Mouse (Mus musculus): ENCODE data around the gene Lgr4. TPM values are rescaled to one million over a fixed set of nuclear protein-coding genes. Genes with fewer than 3 reads are reported as not detected.

Gene Lgr4
- polyA plus RNA-seq, 1 experiment from 2014 or later: 6.8 TPM

GRCm38 (mm10) chr2:109961174-109961573 is 43.7 kb downstream of the Lgr4 start:
- no peak overlapping the region for H3K4me2 ChIP-seq (ENCODE audit: low read length)
- H3K9ac ChIP-seq (ENCODE audit: low read depth, low read length): no peak overlapping the region
- no peaks in the 10 kb centered on the region for H3K27me3 ChIP-seq (ENCODE audit: control insufficient read depth, insufficient read depth, low read depth, low read length)
- no peak overlapping the region for H3K27ac ChIP-seq (ENCODE audit: low read length)
- H3K4me1 ChIP-seq (ENCODE audit: control insufficient read depth, insufficient read depth, low read length): peaks cover 11% of the 10 kb centered on the region
- no peak for ATAC-seq
- H3K9me3 ChIP-seq (replicated peaks; ENCODE audit: control insufficient read depth, low read length, poor library complexity, severe bottlenecking): no peaks in the 10 kb centered on the region
- WGBS: 53% methylated on average over 4 of the region's 4 CpGs
- no peaks in the 10 kb centered on the region for H3K36me3 ChIP-seq (ENCODE audit: control insufficient read depth, insufficient read depth, low read length)
- no peak overlapping the region for H3K4me3 ChIP-seq (ENCODE audit: low read depth, low read length)

DNA sequence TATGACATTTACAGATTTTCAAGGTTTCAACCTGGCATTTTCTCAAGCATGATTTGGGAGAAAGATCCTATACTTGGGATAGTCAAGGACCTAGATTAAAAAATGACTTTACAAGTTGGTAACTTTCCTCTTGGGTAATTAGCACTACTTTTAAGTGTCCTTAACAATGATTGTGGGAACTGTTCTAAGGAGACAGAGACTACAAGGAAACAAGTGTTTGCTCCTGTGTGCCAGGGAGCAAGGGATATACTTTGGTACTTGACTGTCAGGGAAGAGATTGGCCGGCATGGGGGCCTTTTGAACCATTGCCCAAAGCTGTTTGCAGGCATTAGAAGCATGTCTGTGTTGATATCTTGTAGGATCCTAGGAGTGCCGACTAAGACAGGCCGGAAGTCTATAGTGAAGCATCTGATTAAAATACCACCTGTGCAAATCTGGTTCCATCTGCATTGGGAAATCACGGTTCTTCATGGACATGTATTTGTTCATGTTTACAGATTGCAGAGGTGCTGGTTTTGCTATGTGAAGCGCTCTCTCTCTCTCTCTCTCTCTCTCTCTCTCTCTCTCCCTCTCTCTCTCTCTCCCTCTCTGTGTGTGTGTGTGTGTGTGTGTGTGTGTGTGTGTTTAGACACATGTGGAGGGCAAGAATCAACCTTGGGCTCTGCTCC is 46.3 kb downstream of the Lgr4 start:
- Histone ChIP-seq H3K36me3 (ENCODE audit: control insufficient read depth, insufficient read depth, low read length) (no peaks in the 10 kb centered on the region), H3K27ac (ENCODE audit: low read length) (no peak overlapping the region), H3K27me3 (ENCODE audit: control insufficient read depth, insufficient read depth, low read depth, low read length) (no peaks in the 10 kb centered on the region), H3K9me3 (replicated peaks; ENCODE audit: control insufficient read depth, low read length, poor library complexity, severe bottlenecking) (no peaks in the 10 kb centered on the region), H3K4me1 (ENCODE audit: control insufficient read depth, insufficient read depth, low read length) (peaks cover 11% of the 10 kb centered on the region), H3K4me2 (ENCODE audit: low read length) (no peak overlapping the region), H3K4me3 (ENCODE audit: low read depth, low read length) (no peak overlapping the region), H3K9ac (ENCODE audit: low read depth, low read length) (no peak overlapping the region)
- WGBS: 78% methylated on average over 5 of the region's 5 CpGs
- ATAC-seq: no peak

DNA sequence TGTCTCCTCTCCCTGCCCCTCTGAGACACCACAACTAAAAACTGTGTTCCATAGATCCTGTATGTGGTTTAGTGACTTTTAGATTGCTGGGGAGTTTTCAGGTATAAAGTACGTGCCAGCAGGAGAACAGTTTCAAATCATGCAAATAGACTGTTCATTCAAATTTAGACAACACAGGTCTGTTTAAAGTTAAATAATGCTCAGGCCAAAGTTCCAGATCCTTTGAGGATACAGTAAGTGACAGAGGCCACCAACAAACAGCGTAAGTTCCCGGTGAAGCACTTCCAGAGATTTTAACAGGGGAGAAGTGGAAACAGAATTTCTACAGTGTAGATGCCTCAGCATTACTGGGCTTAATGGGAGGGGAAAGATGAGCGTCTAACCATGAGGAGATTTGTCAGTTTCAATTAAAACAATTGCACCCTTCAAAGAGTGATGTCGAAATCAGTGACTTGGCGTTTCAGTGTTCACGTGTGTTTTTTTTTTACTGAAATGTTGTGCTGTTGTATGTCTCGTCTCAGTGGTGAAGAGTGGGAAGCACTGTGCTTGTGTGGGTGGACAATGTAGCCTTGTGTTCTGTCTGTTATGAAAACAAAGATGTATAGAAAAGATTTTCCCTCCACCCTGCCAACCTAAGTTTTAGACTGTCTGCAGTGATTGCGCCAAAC is 48.4 kb downstream of the Lgr4 start:
- H3K9ac ChIP-seq (ENCODE audit: low read depth, low read length): no peak overlapping the region
- H3K4me3 ChIP-seq (ENCODE audit: low read depth, low read length): no peak overlapping the region
- no peaks in the 10 kb centered on the region for H3K27me3 ChIP-seq (ENCODE audit: control insufficient read depth, insufficient read depth, low read depth, low read length)
- 68% methylated on average over 9 of the region's 9 CpGs for WGBS
- no peak for ATAC-seq
- H3K4me2 ChIP-seq (ENCODE audit: low read length): no peak overlapping the region
- H3K36me3 ChIP-seq (ENCODE audit: control insufficient read depth, insufficient read depth, low read length): no peaks in the 10 kb centered on the region
- peaks cover 1% of the 10 kb centered on the region; the same call in 1 of the 2 replicates for H3K4me1 ChIP-seq (ENCODE audit: control insufficient read depth, insufficient read depth, low read length)
- no peaks in the 10 kb centered on the region for H3K9me3 ChIP-seq (replicated peaks; ENCODE audit: control insufficient read depth, low read length, poor library complexity, severe bottlenecking)
- no peak overlapping the region for H3K27ac ChIP-seq (ENCODE audit: low read length)

DNA sequence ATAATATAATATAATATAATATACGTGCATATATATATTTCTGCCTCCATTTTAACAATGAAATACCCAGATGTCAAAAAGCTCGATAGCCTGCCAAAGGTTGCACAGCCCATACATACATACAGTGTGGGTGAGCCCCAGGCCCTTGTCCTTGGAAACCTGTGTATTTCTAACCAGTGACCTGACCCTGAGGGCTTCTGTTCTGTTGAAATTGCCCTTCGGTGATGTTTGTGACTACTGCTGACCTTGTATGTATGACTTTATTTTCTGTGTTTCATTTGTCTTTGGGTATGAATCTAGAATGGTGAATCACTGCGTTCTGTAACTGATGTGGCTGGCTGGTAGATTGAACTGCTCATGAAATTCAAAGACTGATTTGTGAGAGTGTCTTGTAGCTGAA is 49.4 kb downstream of the Lgr4 start:
- WGBS: 96% methylated on average over 4 of the region's 4 CpGs
- no peak overlapping the region for H3K9ac ChIP-seq (ENCODE audit: low read depth, low read length)

DNA sequence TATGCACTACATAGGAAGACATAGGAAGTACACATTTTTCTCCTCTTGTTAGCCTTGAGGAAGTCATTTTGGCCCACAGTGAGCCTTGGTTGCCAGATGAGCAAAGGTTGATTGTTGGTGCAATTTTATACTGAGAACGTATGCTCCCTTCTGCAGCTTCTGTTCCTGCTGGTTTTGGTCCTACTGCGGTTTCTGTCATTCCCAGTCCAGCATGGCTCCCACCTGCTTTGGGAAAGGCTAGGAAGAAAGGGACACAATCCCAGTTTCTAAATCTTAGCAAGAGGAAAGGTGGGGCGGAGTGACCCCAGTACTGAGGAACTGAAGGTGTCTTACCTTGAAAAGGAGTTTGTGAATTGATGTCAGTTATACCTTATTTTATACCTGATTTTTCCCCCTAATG is 51.9 kb downstream of the Lgr4 start:
- whole genome bisulfite sequencing: 94% methylated on average over 3 of the region's 3 CpGs
- Histone ChIP-seq H3K36me3 (ENCODE audit: control insufficient read depth, insufficient read depth, low read length) (no peaks in the 10 kb centered on the region), H3K9ac (ENCODE audit: low read depth, low read length) (no peak overlapping the region), H3K4me3 (ENCODE audit: low read depth, low read length) (no peak overlapping the region), H3K4me1 (ENCODE audit: control insufficient read depth, insufficient read depth, low read length) (no peaks in the 10 kb centered on the region), H3K27me3 (ENCODE audit: control insufficient read depth, insufficient read depth, low read depth, low read length) (no peaks in the 10 kb centered on the region), H3K9me3 (replicated peaks; ENCODE audit: control insufficient read depth, low read length, poor library complexity, severe bottlenecking) (no peaks in the 10 kb centered on the region), H3K4me2 (ENCODE audit: low read length) (no peak overlapping the region), H3K27ac (ENCODE audit: low read length) (no peak overlapping the region)
- ATAC-seq: no peak

More for the DNA sequence above, 49.4 kb downstream of the Lgr4 start:
- no peak for ATAC-seq
- Histone ChIP-seq H3K27me3 (ENCODE audit: control insufficient read depth, insufficient read depth, low read depth, low read length) (no peaks in the 10 kb centered on the region), H3K4me1 (ENCODE audit: control insufficient read depth, insufficient read depth, low read length) (no peaks in the 10 kb centered on the region), H3K4me3 (ENCODE audit: low read depth, low read length) (no peak overlapping the region), H3K27ac (ENCODE audit: low read length) (no peak overlapping the region), H3K9me3 (replicated peaks; ENCODE audit: control insufficient read depth, low read length, poor library complexity, severe bottlenecking) (no peaks in the 10 kb centered on the region), H3K4me2 (ENCODE audit: low read length) (no peak overlapping the region), H3K36me3 (ENCODE audit: control insufficient read depth, insufficient read depth, low read length) (no peaks in the 10 kb centered on the region)

DNA sequence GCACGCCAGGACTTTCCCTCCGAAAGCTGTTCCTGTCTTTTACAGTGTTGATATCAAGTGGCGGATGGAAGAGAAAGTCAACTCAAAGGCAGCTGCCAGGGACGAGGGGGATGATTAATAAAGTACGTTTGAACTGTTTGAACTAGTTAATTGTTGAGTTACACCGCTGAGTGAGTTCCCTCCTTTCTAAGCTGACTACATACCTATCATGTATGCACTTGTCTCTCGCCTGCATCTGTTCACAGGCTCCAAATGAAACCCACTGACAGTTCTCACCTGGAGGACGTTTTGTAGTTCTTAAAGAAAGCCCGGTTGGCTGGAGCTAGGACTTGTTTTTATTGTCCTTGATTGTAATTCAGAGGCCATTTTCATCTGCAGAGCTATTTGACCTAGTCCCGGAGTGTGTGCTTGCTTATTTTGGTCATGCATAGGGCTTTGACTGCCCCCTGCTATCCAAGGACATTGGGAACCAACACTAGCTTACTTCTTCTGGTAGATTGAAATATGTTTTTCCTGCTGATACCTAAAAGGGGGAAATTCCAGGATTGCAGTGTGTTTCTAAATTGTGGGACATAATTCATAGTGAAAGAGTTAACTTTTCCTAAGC is 52.6 kb downstream of the Lgr4 start:
- H3K4me1 ChIP-seq (ENCODE audit: control insufficient read depth, insufficient read depth, low read length): no peaks in the 10 kb centered on the region
- H3K27ac ChIP-seq (ENCODE audit: low read length): no peak overlapping the region
- H3K4me3 ChIP-seq (ENCODE audit: low read depth, low read length): no peak overlapping the region
- H3K9ac ChIP-seq (ENCODE audit: low read depth, low read length): no peak overlapping the region
- no peaks in the 10 kb centered on the region for H3K36me3 ChIP-seq (ENCODE audit: control insufficient read depth, insufficient read depth, low read length)
- ATAC-seq: no peak
- 74% methylated on average over 10 of the region's 10 CpGs for WGBS
- no peaks in the 10 kb centered on the region for H3K9me3 ChIP-seq (replicated peaks; ENCODE audit: control insufficient read depth, low read length, poor library complexity, severe bottlenecking)
- no peak overlapping the region for H3K4me2 ChIP-seq (ENCODE audit: low read length)
- no peaks in the 10 kb centered on the region for H3K27me3 ChIP-seq (ENCODE audit: control insufficient read depth, insufficient read depth, low read depth, low read length)

GRCm38 (mm10) chr2:109970744-109971410 is 53.4 kb downstream of the Lgr4 start:
- no peak overlapping the region for H3K27ac ChIP-seq (ENCODE audit: low read length)
- H3K36me3 ChIP-seq (ENCODE audit: control insufficient read depth, insufficient read depth, low read length): no peaks in the 10 kb centered on the region
- no peak overlapping the region for H3K4me2 ChIP-seq (ENCODE audit: low read length)
- no peaks in the 10 kb centered on the region for H3K27me3 ChIP-seq (ENCODE audit: control insufficient read depth, insufficient read depth, low read depth, low read length)
- no peaks in the 10 kb centered on the region for H3K4me1 ChIP-seq (ENCODE audit: control insufficient read depth, insufficient read depth, low read length)
- ATAC-seq: no peak
- H3K9me3 ChIP-seq (replicated peaks; ENCODE audit: control insufficient read depth, low read length, poor library complexity, severe bottlenecking): no peaks in the 10 kb centered on the region
- 65% methylated on average over 8 of the region's 8 CpGs for WGBS
- H3K9ac ChIP-seq (ENCODE audit: low read depth, low read length): no peak overlapping the region
- no peak overlapping the region for H3K4me3 ChIP-seq (ENCODE audit: low read depth, low read length)

- no peak overlapping the region for H3K9ac ChIP-seq (ENCODE audit: low read depth, low read length)
- H3K27ac ChIP-seq (ENCODE audit: low read length): no peak overlapping the region
- H3K4me3 ChIP-seq (ENCODE audit: low read depth, low read length): no peak overlapping the region
- H3K9me3 ChIP-seq (replicated peaks; ENCODE audit: control insufficient read depth, low read length, poor library complexity, severe bottlenecking): no peaks in the 10 kb centered on the region
- H3K4me2 ChIP-seq (ENCODE audit: low read length): no peak overlapping the region
- H3K4me1 ChIP-seq (ENCODE audit: control insufficient read depth, insufficient read depth, low read length): no peaks in the 10 kb centered on the region
- 89% methylated on average over 2 of the region's 2 CpGs for WGBS
- H3K36me3 ChIP-seq (ENCODE audit: control insufficient read depth, insufficient read depth, low read length): no peaks in the 10 kb centered on the region
- no peaks in the 10 kb centered on the region for H3K27me3 ChIP-seq (ENCODE audit: control insufficient read depth, insufficient read depth, low read depth, low read length)
- no peak for ATAC-seq
These were observed 54.9 kb downstream of the Lgr4 start for GRCm38 (mm10) chr2:109972310-109972709.

GRCm38 (mm10) chr2:109972922-109973321 is 55.5 kb downstream of the Lgr4 start:
- no peak overlapping the region for H3K4me3 ChIP-seq (ENCODE audit: low read depth, low read length)
- no peak for ATAC-seq
- no peaks in the 10 kb centered on the region for H3K9me3 ChIP-seq (replicated peaks; ENCODE audit: control insufficient read depth, low read length, poor library complexity, severe bottlenecking)
- no peaks in the 10 kb centered on the region for H3K27me3 ChIP-seq (ENCODE audit: control insufficient read depth, insufficient read depth, low read depth, low read length)
- no peak overlapping the region for H3K9ac ChIP-seq (ENCODE audit: low read depth, low read length)
- H3K4me1 ChIP-seq (ENCODE audit: control insufficient read depth, insufficient read depth, low read length): no peaks in the 10 kb centered on the region
- no peak overlapping the region for H3K27ac ChIP-seq (ENCODE audit: low read length)
- no peak overlapping the region for H3K4me2 ChIP-seq (ENCODE audit: low read length)
- WGBS: 78% methylated on average over 7 of the region's 7 CpGs
- H3K36me3 ChIP-seq (ENCODE audit: control insufficient read depth, insufficient read depth, low read length): no peaks in the 10 kb centered on the region
